Mouse (Mus musculus) liver, embryonic 12.5 days (tissue): ENCODE measurements around the gene Stil. TPM values are rescaled to one million over a fixed set of nuclear protein-coding genes. Genes with fewer than 3 reads are reported as not detected.

Source experiments
- ATAC-seq: fragments of 200-750 bp; cut with Nextera tagmentation; 2 replicates; pipeline ENCODE4 v1.8.0; 2017; ENCODE audit warnings: moderate number of reproducible peaks, mild to moderate bottlenecking, moderate library complexity
- H3K27ac ChIP-seq: fragments of 300-500 bp; sonication (generic); 2 replicates; pipeline ENCODE4 v1.5.1; 2016; ENCODE audit warnings: mild to moderate bottlenecking
- H3K27me3 ChIP-seq: fragments of 300-500 bp; sonication (generic); replicated peaks from 2 replicates; pipeline ENCODE4 v1.6.1; 2016; ENCODE audit warnings: mild to moderate bottlenecking, moderate library complexity
- H3K36me3 ChIP-seq: fragments of 300-500 bp; sonication (generic); 2 replicates; pipeline ENCODE4 v1.6.1; 2016; ENCODE audit warnings: mild to moderate bottlenecking, moderate library complexity
- H3K4me1 ChIP-seq: fragments of 300-500 bp; sonication (generic); 2 replicates; pipeline ENCODE4 v1.6.1; 2016
- H3K4me2 ChIP-seq: fragments of 300-500 bp; sonication (generic); 2 replicates; pipeline ENCODE4 v1.6.1; 2016; ENCODE audit warnings: mild to moderate bottlenecking, moderate library complexity
- H3K4me3 ChIP-seq: fragments of 300-500 bp; sonication (generic); 2 replicates; pipeline ENCODE4 v1.5.1; 2016; ENCODE audit warnings: mild to moderate bottlenecking, moderate library complexity
- H3K9ac ChIP-seq: fragments of 300-500 bp; sonication (generic); 2 replicates; pipeline ENCODE4 v1.6.1; 2016; ENCODE audit warnings: mild to moderate bottlenecking, moderate library complexity
- H3K9me3 ChIP-seq: fragments of 300-500 bp; sonication (generic); replicated peaks from 2 replicates; pipeline ENCODE4 v1.6.1; 2016; ENCODE audit warnings: mild to moderate bottlenecking, moderate library complexity
- WGBS: fragments of 180-500 bp; shearing (Covaris S2); methylation state at CpG from one replicate; pipeline ENCODE4 v1.1.7; 2016; ENCODE audit not compliant: insufficient replicate concordance; 5-methylcytosine and 5-hydroxymethylcytosine counted together
- polyA plus RNA-seq: library from polyadenylated mRNA; unstranded; fragments of >200 nt; fragmentation: Nextera tagmentation; extraction: Ambion mirVana; gene quantifications from 2 replicates; pipeline ENCODE4 v1.2.1, GENCODE M21; 2016

The Stil gene
- polyA plus RNA-seq, 1 experiment from 2014 or later: 14.2 TPM

GRCm38 (mm10) chr4:114986591-114987432 is 13.1 kb upstream of the Stil start, which contains the start of gene Cmpk1:
Gene Cmpk1 (minus strand): TSS chr4:114987241.
- under 1% methylated on average over 91 of the region's 93 CpGs for WGBS
- Histone ChIP-seq H3K36me3 (peaks cover 8% of the 10 kb centered on the region; the same call in 1 of the 2 replicates), H3K9me3 (no peaks in the 10 kb centered on the region)

GRCm38 (mm10) chr4:114994218-114994617 is 5.7 kb upstream of the Stil start:
- H3K9me3 ChIP-seq: no peaks in the 10 kb centered on the region
- no peak overlapping the region for H3K27ac ChIP-seq
- ATAC-seq: no peak
- no peaks in the 10 kb centered on the region for H3K36me3 ChIP-seq
- H3K27me3 ChIP-seq: no peaks in the 10 kb centered on the region
- WGBS: 60% methylated on average over 3 of the region's 3 CpGs
- H3K4me3 ChIP-seq: no peak overlapping the region
- H3K9ac ChIP-seq: no peak overlapping the region
- H3K4me1 ChIP-seq: peaks cover 11% of the 10 kb centered on the region
- no peak overlapping the region for H3K4me2 ChIP-seq

More at GRCm38 (mm10) chr4:114986591-114987432, 13.1 kb upstream of the Stil start, which contains the start of gene Cmpk1:
- ATAC-seq: peak; percentile 95
- peak within 1 kb of the TSS; percentile 95 for H3K9ac ChIP-seq
- H3K27me3 ChIP-seq: no peaks in the 10 kb centered on the region
- H3K27ac ChIP-seq: peak within 1 kb of the TSS; percentile 100
- H3K4me2 ChIP-seq: peak within 1 kb of the TSS; percentile 73
- peaks cover 31% of the 10 kb centered on the region for H3K4me1 ChIP-seq
- peak within 1 kb of the TSS; percentile 94 for H3K4me3 ChIP-seq

GRCm38 (mm10) chr4:114997051-114997450 is 2.9 kb upstream of the Stil start:
- no peak overlapping the region for H3K27ac ChIP-seq
- no peaks in the 10 kb centered on the region for H3K9me3 ChIP-seq
- no peak overlapping the region for H3K4me2 ChIP-seq
- H3K4me1 ChIP-seq: peaks cover 29% of the 10 kb centered on the region
- H3K27me3 ChIP-seq: no peaks in the 10 kb centered on the region
- no peak for ATAC-seq
- WGBS: 15% methylated on average over 3 of the region's 3 CpGs
- H3K9ac ChIP-seq: no peak overlapping the region
- no peak overlapping the region for H3K4me3 ChIP-seq
- H3K36me3 ChIP-seq: no peaks in the 10 kb centered on the region

- Histone ChIP-seq H3K9me3 (no peaks in the 10 kb centered on the region), H3K4me2 (peak overlapping the region; percentile 91), H3K4me1 (peaks cover 32% of the 10 kb centered on the region), H3K27me3 (no peaks in the 10 kb centered on the region), H3K27ac (peak overlapping the region; percentile 93), H3K9ac (peak overlapping the region; percentile 77), H3K36me3 (peaks cover 15% of the 10 kb centered on the region), H3K4me3 (peak overlapping the region; percentile 84)
- 9% methylated on average over 9 of the region's 9 CpGs for WGBS
- ATAC-seq: no peak; the same call in 1 of the 2 replicates
Measured at GRCm38 (mm10) chr4:114999445-114999772, 550 bp upstream of the Stil start.

GRCm38 (mm10) chr4:115000429-115000795 is 453 bp downstream of the Stil start:
- no peaks in the 10 kb centered on the region for H3K9me3 ChIP-seq
- H3K4me3 ChIP-seq: peak overlapping the region; percentile 84
- H3K27ac ChIP-seq: peak overlapping the region; percentile 90
- H3K4me2 ChIP-seq: peak overlapping the region; percentile 91
- peaks cover 23% of the 10 kb centered on the region for H3K36me3 ChIP-seq
- H3K4me1 ChIP-seq: peaks cover 32% of the 10 kb centered on the region
- peak; percentile 34 for ATAC-seq
- 1% methylated on average over 8 of the region's 8 CpGs for WGBS
- peak overlapping the region; percentile 86 for H3K9ac ChIP-seq
- no peaks in the 10 kb centered on the region for H3K27me3 ChIP-seq

GRCm38 (mm10) chr4:115014276-115014675 is 14.3 kb downstream of the Stil start:
- Histone ChIP-seq H3K27ac (no peak overlapping the region), H3K4me1 (no peaks in the 10 kb centered on the region), H3K27me3 (no peaks in the 10 kb centered on the region), H3K9ac (no peak overlapping the region), H3K36me3 (peaks cover 98% of the 10 kb centered on the region), H3K9me3 (no peaks in the 10 kb centered on the region), H3K4me3 (no peak overlapping the region), H3K4me2 (no peak overlapping the region)
- 74% methylated on average over 3 of the region's 3 CpGs for WGBS
- no peak for ATAC-seq

GRCm38 (mm10) chr4:115019997-115020396 is 20.0 kb downstream of the Stil start:
- Histone ChIP-seq H3K4me3 (no peak overlapping the region), H3K36me3 (peaks cover 96% of the 10 kb centered on the region), H3K27ac (no peak overlapping the region), H3K9ac (no peak overlapping the region), H3K27me3 (no peaks in the 10 kb centered on the region), H3K4me2 (no peak overlapping the region), H3K9me3 (no peaks in the 10 kb centered on the region), H3K4me1 (no peaks in the 10 kb centered on the region)
- WGBS: 91% methylated on average over 3 of the region's 3 CpGs
- ATAC-seq: no peak

- 54% methylated on average over 6 of the region's 6 CpGs for WGBS
- Histone ChIP-seq H3K9me3 (no peaks in the 10 kb centered on the region), H3K4me1 (no peaks in the 10 kb centered on the region), H3K4me3 (no peak overlapping the region), H3K9ac (no peak overlapping the region), H3K27ac (no peak overlapping the region), H3K27me3 (no peaks in the 10 kb centered on the region), H3K4me2 (no peak overlapping the region), H3K36me3 (peaks cover 89% of the 10 kb centered on the region)
- ATAC-seq: no peak
Measured at GRCm38 (mm10) chr4:115035043-115035442, 35.1 kb downstream of the Stil start.

GRCm38 (mm10) chr4:115038242-115038641 is 38.3 kb downstream of the Stil start:
- Histone ChIP-seq H3K27ac (no peak overlapping the region), H3K4me1 (no peaks in the 10 kb centered on the region), H3K9ac (no peak overlapping the region), H3K9me3 (no peaks in the 10 kb centered on the region), H3K4me2 (no peak overlapping the region), H3K27me3 (no peaks in the 10 kb centered on the region), H3K36me3 (peaks cover 90% of the 10 kb centered on the region), H3K4me3 (no peak overlapping the region)
- 31% methylated on average over 4 of the region's 4 CpGs for WGBS
- 0 out of 2 replicates have a peak, but pooled peaks have one; percentile 46 for ATAC-seq

GRCm38 (mm10) chr4:115045621-115046020 is 45.7 kb downstream of the Stil start:
- Histone ChIP-seq H3K36me3 (peaks cover 49% of the 10 kb centered on the region), H3K4me2 (no peak overlapping the region), H3K4me1 (peaks cover 49% of the 10 kb centered on the region), H3K4me3 (no peak overlapping the region), H3K27me3 (0 out of 2 replicates have a peak, but pooled peaks cover 3% of the 10 kb centered on the region), H3K9me3 (no peaks in the 10 kb centered on the region), H3K9ac (no peak overlapping the region), H3K27ac (0 out of 2 replicates have a peak overlapping the region, but pooled peaks have one; percentile 37)
- 65% methylated on average over 3 of the region's 3 CpGs for WGBS
- ATAC-seq: no peak

- ATAC-seq: peak; percentile 70
- H3K9ac ChIP-seq: peak overlapping the region; percentile 77
- H3K36me3 ChIP-seq: peaks cover 28% of the 10 kb centered on the region
- H3K27ac ChIP-seq: peak overlapping the region; percentile 92
- no peaks in the 10 kb centered on the region for H3K9me3 ChIP-seq
- H3K27me3 ChIP-seq: peaks cover 12% of the 10 kb centered on the region; the same call in 1 of the 2 replicates
- peak overlapping the region; percentile 51 for H3K4me3 ChIP-seq
- WGBS: 3% methylated on average over 5 of the region's 5 CpGs
- peaks cover 70% of the 10 kb centered on the region for H3K4me1 ChIP-seq
- peak overlapping the region; percentile 78 for H3K4me2 ChIP-seq
Measured at GRCm38 (mm10) chr4:115047750-115048149, 47.8 kb downstream of the Stil start.

- Histone ChIP-seq H3K4me3 (peak overlapping the region; percentile 51), H3K9ac (peak overlapping the region; percentile 77), H3K36me3 (peaks cover 24% of the 10 kb centered on the region), H3K4me2 (peak overlapping the region; percentile 78), H3K9me3 (no peaks in the 10 kb centered on the region), H3K27me3 (peaks cover 12% of the 10 kb centered on the region; the same call in 1 of the 2 replicates), H3K27ac (peak overlapping the region; percentile 92), H3K4me1 (peaks cover 74% of the 10 kb centered on the region)
- peak; percentile 87 for ATAC-seq
- 13% methylated on average over 8 of the region's 8 CpGs for WGBS
Measured at GRCm38 (mm10) chr4:115048190-115048589, 48.2 kb downstream of the Stil start.
